Mouse (Mus musculus): ENCODE measurements around the gene Ogn. TPM values are rescaled to one million over a fixed set of nuclear protein-coding genes. Genes with fewer than 3 reads are reported as not detected.

The Ogn gene
- total and polyA plus RNA-seq, 3 experiments = 0.04 to 0.06 TPM; not detected in 1

DNA sequence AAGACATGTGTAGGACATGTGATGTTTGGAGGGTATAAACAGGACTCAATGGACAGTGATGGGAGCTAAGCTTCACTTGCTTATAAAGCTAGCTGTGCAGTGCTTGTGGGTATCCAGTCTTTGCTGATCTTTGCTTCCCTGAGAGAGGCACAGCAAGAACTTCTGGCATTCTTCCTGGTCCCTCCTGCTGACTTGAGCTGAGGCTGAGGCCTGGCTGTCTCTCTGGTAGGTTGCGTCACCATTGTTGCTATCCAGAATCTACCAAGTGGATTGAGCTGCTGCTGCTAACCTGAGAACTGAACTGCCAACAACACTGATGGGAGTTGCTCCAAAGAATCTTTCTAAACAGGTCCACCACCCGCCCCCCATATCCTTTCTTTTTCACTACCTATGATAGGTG, 21.2 kb downstream of the Ogn start:
- Histone ChIP-seq H3K9me3 (replicated peaks; ENCODE audit: insufficient read depth, low read length) (no peaks in the 10 kb centered on the region), H3K27me3 (ENCODE audit: control insufficient read depth in 1 of 2, insufficient read depth in 2 of 2, low read length in 2 of 2) (no peaks in the 10 kb centered on the region), H3K4me3 (ENCODE audit: control insufficient read depth in 1 of 2, insufficient read depth in 1 of 2, low read depth in 2 of 2, low read length in 2 of 2) (no peak overlapping the region), H3K9ac (ENCODE audit: control insufficient read depth, low read depth, low read length, poor library complexity, severe bottlenecking) (no peak overlapping the region), H3K27ac (ENCODE audit: control insufficient read depth, low read depth, low read length) (no peak overlapping the region), H3K79me2 (ENCODE audit: control insufficient read depth, insufficient read depth, low read length, poor library complexity) (no peaks in the 10 kb centered on the region), H3K4me1 (ENCODE audit: control insufficient read depth in 1 of 2, insufficient read depth in 2 of 2, low read length in 2 of 2) (peaks cover 0 to 3% of the 10 kb centered on the region in 2 experiments; a peak in 3 of 4 replicates), H3K36me3 (ENCODE audit: control insufficient read depth in 1 of 2, insufficient read depth in 2 of 2, low read length in 2 of 2) (peaks cover 0 to 3% of the 10 kb centered on the region in 2 experiments; a peak in 2 of 4 replicates)
- DNase-seq (ENCODE audit: low read depth, low spot score) = no peak
- TF ChIP-seq ZC3H11A (IDR thresholded peaks at IDR 0.05; ENCODE audit: low read depth, low read length) (no peak), MAX (IDR thresholded peaks at IDR 0.05; ENCODE audit: low read length) (no peak), HCFC1 (IDR thresholded peaks at IDR 0.05; ENCODE audit: low read depth, low read length) (no peak), NELFE (IDR thresholded peaks at IDR 0.05; ENCODE audit: low read depth, low read length) (no peak), EP300 (IDR thresholded peaks at IDR 0.05; ENCODE audit: low read depth in 1 of 2, low read length in 2 of 2) (no peak), POLR2AphosphoS2 (IDR thresholded peaks at IDR 0.05; ENCODE audit: low read length) (no peak), MEF2A (IDR thresholded peaks at IDR 0.05; ENCODE audit: extremely low read depth, insufficient replicate concordance, low read depth, low read length, poor library complexity, severe bottlenecking) (no peak), UBTF (IDR thresholded peaks at IDR 0.05; ENCODE audit: borderline replicate concordance, insufficient read depth, low read depth, low read length) (no peak), ZNF384 (IDR thresholded peaks at IDR 0.05; ENCODE audit: low read depth, low read length) (no peak), KAT2A (conservative IDR thresholded peaks at IDR 0.05; ENCODE audit: low read depth, low read length) (no peak), SIN3A (IDR thresholded peaks at IDR 0.05; ENCODE audit: low read length) (no peak)

- no peaks in the 10 kb centered on the region for H3K9me3 ChIP-seq (replicated peaks; ENCODE audit: insufficient read depth, low read length)
- no peaks in the 10 kb centered on the region; a peak in 1 of 4 replicates for H3K4me1 ChIP-seq (ENCODE audit: control insufficient read depth in 1 of 2, insufficient read depth in 2 of 2, low read length in 2 of 2)
- no peaks in the 10 kb centered on the region for H3K79me2 ChIP-seq (ENCODE audit: control insufficient read depth, insufficient read depth, low read length, poor library complexity)
- no peak for DNase-seq (ENCODE audit: low read depth, low spot score)
- H3K27ac ChIP-seq (ENCODE audit: control insufficient read depth, low read depth, low read length) = no peak overlapping the region
- TF ChIP-seq UBTF (IDR thresholded peaks at IDR 0.05; ENCODE audit: borderline replicate concordance, insufficient read depth, low read depth, low read length) (no peak), CTCF (IDR thresholded peaks at IDR 0.05 in 2 of 3, conservative IDR thresholded peaks at IDR 0.05 in 1 of 3; ENCODE audit: control insufficient read depth in 1 of 3, insufficient read depth in 1 of 3, low read depth in 2 of 3, low read length in 3 of 3, poor library complexity in 1 of 3, severe bottlenecking in 1 of 3) (no peak), ELF1 (IDR thresholded peaks at IDR 0.05; ENCODE audit: low read depth, low read length) (no peak), POLR2A (IDR thresholded peaks at IDR 0.05; ENCODE audit: control insufficient read depth in 1 of 2, insufficient read depth in 1 of 2, low read depth in 1 of 2, low read length in 2 of 2, poor library complexity in 1 of 2) (no peak), TBP (IDR thresholded peaks at IDR 0.05; ENCODE audit: low read depth, low read length) (no peak), ZKSCAN1 (IDR thresholded peaks at IDR 0.05; ENCODE audit: low read depth, low read length) (no peak), CHD1 (IDR thresholded peaks at IDR 0.05; ENCODE audit: low read depth, low read length) (no peak), NRF1 (IDR thresholded peaks at IDR 0.05; ENCODE audit: insufficient read depth, low read depth, low read length, poor library complexity, severe bottlenecking) (no peak), BHLHE40 (IDR thresholded peaks at IDR 0.05; ENCODE audit: borderline replicate concordance, low read depth, low read length) (no peak), RAD21 (IDR thresholded peaks at IDR 0.05; ENCODE audit: low read depth, low read length) (no peak), E2F4 (IDR thresholded peaks at IDR 0.05; ENCODE audit: borderline replicate concordance, low read depth, low read length) (no peak), MYB (IDR thresholded peaks at IDR 0.05; ENCODE audit: low read depth, low read length) (no peak), JUND (IDR thresholded peaks at IDR 0.05; ENCODE audit: low read depth, low read length) (no peak), ZC3H11A (IDR thresholded peaks at IDR 0.05; ENCODE audit: low read depth, low read length) (no peak)
- H3K27me3 ChIP-seq (ENCODE audit: control insufficient read depth in 1 of 2, insufficient read depth in 2 of 2, low read length in 2 of 2) = no peaks in the 10 kb centered on the region
- no peak overlapping the region for H3K4me3 ChIP-seq (ENCODE audit: control insufficient read depth in 1 of 2, insufficient read depth in 1 of 2, low read depth in 2 of 2, low read length in 2 of 2)
- no peak overlapping the region for H3K9ac ChIP-seq (ENCODE audit: control insufficient read depth, low read depth, low read length, poor library complexity, severe bottlenecking)
- H3K36me3 ChIP-seq (ENCODE audit: control insufficient read depth in 1 of 2, insufficient read depth in 2 of 2, low read length in 2 of 2) = no peaks in the 10 kb centered on the region; a peak in 1 of 4 replicates
These were observed 32.1 kb downstream of the Ogn start for GRCm38 (mm10) chr13:49639965-49640364.

Measured in MEL (cell line).